Mouse (Mus musculus): ENCODE results near the gene Mafg. TPM values are rescaled to one million over a fixed set of nuclear protein-coding genes. Genes with fewer than 3 reads are reported as not detected.

The Mafg gene
- polyA plus RNA-seq, 1 experiment from 2014 or later: 27.5 TPM

- no peak overlapping the region for H3K27ac ChIP-seq (ENCODE audit: low read depth, low read length)
- peaks cover 16% of the 10 kb centered on the region for H3K27me3 ChIP-seq (ENCODE audit: control insufficient read depth, insufficient read depth, low read length)
- H3K4me3 ChIP-seq (ENCODE audit: low read depth, low read length): no peak overlapping the region
- WGBS: 94% methylated on average over 3 of the region's 3 CpGs
- ATAC-seq (ENCODE audit: insufficient read depth, low FRiP score, low TSS enrichment) (no peak), DNase-seq (ENCODE audit: low spot score) (no peak)
- no peaks in the 10 kb centered on the region for H3K9me3 ChIP-seq (ENCODE audit: control insufficient read depth, low read length)
- H3K4me2 ChIP-seq (ENCODE audit: low read depth): no peak overlapping the region
- no peak overlapping the region for H3K9ac ChIP-seq (ENCODE audit: low read length)
- no peaks in the 10 kb centered on the region for H3K36me3 ChIP-seq (ENCODE audit: control insufficient read depth, insufficient read depth, low read length)
- H3K4me1 ChIP-seq (ENCODE audit: control insufficient read depth, insufficient read depth, low read length): no peaks in the 10 kb centered on the region
These were observed 21.3 kb upstream of the Mafg start for GRCm38 (mm10) chr11:120654741-120655140.

GRCm38 (mm10) chr11:120651872-120652271 lies 18.5 kb upstream of the Mafg start:
- Histone ChIP-seq H3K27me3 (ENCODE audit: control insufficient read depth, insufficient read depth, low read length) (no peaks in the 10 kb centered on the region), H3K4me3 (ENCODE audit: low read depth, low read length) (no peak overlapping the region), H3K9me3 (ENCODE audit: control insufficient read depth, low read length) (no peaks in the 10 kb centered on the region), H3K4me2 (ENCODE audit: low read depth) (no peak overlapping the region), H3K9ac (ENCODE audit: low read length) (no peak overlapping the region), H3K4me1 (ENCODE audit: control insufficient read depth, insufficient read depth, low read length) (peaks cover 7% of the 10 kb centered on the region), H3K27ac (ENCODE audit: low read depth, low read length) (no peak overlapping the region), H3K36me3 (ENCODE audit: control insufficient read depth, insufficient read depth, low read length) (no peaks in the 10 kb centered on the region)
- no peak for ATAC-seq (ENCODE audit: insufficient read depth, low FRiP score, low TSS enrichment)
- 83% methylated on average over 3 of the region's 3 CpGs for WGBS
- DNase-seq (ENCODE audit: low spot score): no peak

DNA sequence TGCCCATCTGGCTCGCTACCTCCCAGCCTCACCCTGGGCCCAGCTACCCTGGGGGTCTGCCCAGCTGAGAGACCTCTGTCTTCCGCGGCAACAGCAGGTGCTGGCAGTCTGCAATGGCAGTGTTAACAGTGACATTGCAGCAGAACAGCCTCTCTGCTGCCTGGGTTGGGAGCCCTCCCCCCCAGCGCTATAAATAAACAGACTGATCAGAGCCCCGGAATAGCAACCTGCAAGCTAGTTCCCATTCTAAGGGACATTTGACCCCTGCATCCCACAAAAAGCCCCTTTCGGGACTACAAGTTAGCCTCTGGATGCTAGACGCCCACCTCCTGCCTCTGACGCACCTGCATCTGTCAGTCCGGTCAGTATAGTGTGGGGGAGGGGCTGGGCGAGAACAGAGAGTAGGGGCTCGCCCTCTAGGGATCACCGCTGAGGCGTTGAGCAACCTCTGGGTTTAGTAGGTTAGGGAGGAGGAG lies 14.6 kb upstream of the Mafg start, which contains the start of gene Myadml2:
Myadml2 (minus strand) TSS at position 158 of the 476 bp plus-strand sequence.
- Histone ChIP-seq H3K4me1 (ENCODE audit: control insufficient read depth, insufficient read depth, low read length) (peaks cover 7% of the 10 kb centered on the region), H3K4me3 (ENCODE audit: low read depth, low read length) (peak within 1 kb of the TSS; percentile 4; the same call in 1 of the 2 replicates), H3K36me3 (ENCODE audit: control insufficient read depth, insufficient read depth, low read length) (no peaks in the 10 kb centered on the region), H3K9me3 (ENCODE audit: control insufficient read depth, low read length) (no peaks in the 10 kb centered on the region), H3K27ac (ENCODE audit: low read depth, low read length) (no peak within 1 kb of the TSS), H3K9ac (ENCODE audit: low read length) (peak within 1 kb of the TSS; percentile 12; the same call in 1 of the 2 replicates), H3K27me3 (ENCODE audit: control insufficient read depth, insufficient read depth, low read length) (no peaks in the 10 kb centered on the region), H3K4me2 (ENCODE audit: low read depth) (peak within 1 kb of the TSS; percentile 40)
- ATAC-seq (ENCODE audit: insufficient read depth, low FRiP score, low TSS enrichment) (no peak), DNase-seq (ENCODE audit: low spot score) (peak; percentile 44)
- WGBS: 2% methylated on average over 13 of the region's 13 CpGs

GRCm38 (mm10) chr11:120647047-120647830 lies 13.8 kb upstream of the Mafg start:
- H3K9ac ChIP-seq (ENCODE audit: low read length): no peak overlapping the region
- H3K9me3 ChIP-seq (ENCODE audit: control insufficient read depth, low read length): no peaks in the 10 kb centered on the region
- 80% methylated on average over 35 of the region's 35 CpGs for WGBS
- H3K27me3 ChIP-seq (ENCODE audit: control insufficient read depth, insufficient read depth, low read length): no peaks in the 10 kb centered on the region
- H3K4me1 ChIP-seq (ENCODE audit: control insufficient read depth, insufficient read depth, low read length): peaks cover 15% of the 10 kb centered on the region
- H3K27ac ChIP-seq (ENCODE audit: low read depth, low read length): no peak overlapping the region
- no peaks in the 10 kb centered on the region; the same call in 1 of the 2 replicates for H3K36me3 ChIP-seq (ENCODE audit: control insufficient read depth, insufficient read depth, low read length)
- no peak overlapping the region for H3K4me3 ChIP-seq (ENCODE audit: low read depth, low read length)
- DNase-seq (ENCODE audit: low spot score) (no peak), ATAC-seq (ENCODE audit: insufficient read depth, low FRiP score, low TSS enrichment) (no peak)
- no peak overlapping the region; the same call in 1 of the 2 replicates for H3K4me2 ChIP-seq (ENCODE audit: low read depth)

DNA sequence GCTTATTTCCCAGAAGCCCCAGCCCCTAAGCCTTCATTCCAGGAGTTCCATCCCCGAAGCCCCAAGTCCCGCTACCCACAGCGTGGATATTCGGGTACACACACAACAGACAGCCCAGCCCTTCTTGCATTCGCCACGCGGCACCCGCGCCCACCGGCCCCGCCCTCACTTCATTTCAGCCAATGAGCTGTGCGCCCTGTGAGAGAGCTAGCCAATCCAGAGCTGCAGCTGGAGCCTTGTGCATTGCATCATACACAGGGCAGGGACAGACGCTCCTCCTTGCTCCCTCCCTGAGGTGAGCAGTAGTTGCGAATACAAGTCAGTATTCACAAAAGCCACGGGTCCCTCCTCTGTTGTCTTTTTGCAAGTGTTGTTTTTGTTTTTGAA lies 10.2 kb upstream of the Mafg start, which contains the start of gene Pycr1:
Pycr1 (minus strand) TSS at position 169 of the 387 bp plus-strand sequence.
- Histone ChIP-seq H3K27ac (ENCODE audit: low read depth, low read length) (no peak within 1 kb of the TSS), H3K9ac (ENCODE audit: low read length) (peak within 1 kb of the TSS; percentile 68)
- ATAC-seq (ENCODE audit: insufficient read depth, low FRiP score, low TSS enrichment): peak; percentile 100

DNA sequence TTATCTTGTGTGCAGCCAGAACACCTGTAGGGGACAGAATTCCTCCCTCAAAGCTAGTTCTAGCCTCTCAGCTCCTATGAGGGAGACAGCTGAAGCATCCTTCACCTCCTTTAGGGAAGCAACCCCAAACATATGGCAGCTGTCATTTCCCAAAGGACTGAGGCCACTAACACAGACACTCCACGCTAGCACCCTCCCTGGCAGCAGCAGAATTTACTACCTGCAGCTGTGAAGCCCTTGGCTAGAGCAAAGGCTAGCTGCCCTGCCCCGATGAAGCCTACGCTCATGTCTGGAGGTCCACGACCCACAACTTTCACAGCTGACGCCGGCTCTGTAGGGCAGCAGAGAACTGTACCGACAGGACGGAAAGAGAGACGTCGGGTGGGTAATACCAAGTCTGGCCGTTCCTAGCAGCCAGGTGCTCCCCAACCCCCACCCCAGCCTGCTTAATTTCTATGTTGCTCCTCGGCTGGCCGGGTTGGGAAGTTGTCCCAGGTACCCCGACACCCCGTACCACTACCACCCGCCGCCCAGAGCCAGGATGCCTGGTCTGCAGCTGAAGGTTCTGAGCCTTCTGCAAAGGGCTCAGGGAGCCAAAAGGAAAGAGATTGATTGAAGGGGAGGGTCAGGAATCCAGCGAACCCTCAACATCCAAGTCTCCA lies 9.7 kb upstream of the Mafg start:
- Histone ChIP-seq H3K27ac (ENCODE audit: low read depth, low read length) (no peak overlapping the region), H3K9ac (ENCODE audit: low read length) (peak overlapping the region; percentile 68), H3K9me3 (ENCODE audit: control insufficient read depth, low read length) (no peaks in the 10 kb centered on the region), H3K4me2 (ENCODE audit: low read depth) (peak overlapping the region; percentile 84), H3K4me3 (ENCODE audit: low read depth, low read length) (peak overlapping the region; percentile 46), H3K4me1 (ENCODE audit: control insufficient read depth, insufficient read depth, low read length) (peaks cover 13% of the 10 kb centered on the region), H3K27me3 (ENCODE audit: control insufficient read depth, insufficient read depth, low read length) (no peaks in the 10 kb centered on the region), H3K36me3 (ENCODE audit: control insufficient read depth, insufficient read depth, low read length) (no peaks in the 10 kb centered on the region; the same call in 1 of the 2 replicates)
- WGBS: 3% methylated on average over 18 of the region's 18 CpGs
- peak; percentile 39 for ATAC-seq (ENCODE audit: insufficient read depth, low FRiP score, low TSS enrichment)
- DNase-seq (ENCODE audit: low spot score): no peak

More for the DNA sequence above, 10.2 kb upstream of the Mafg start, which contains the start of gene Pycr1:
- Histone ChIP-seq H3K9me3 (ENCODE audit: control insufficient read depth, low read length) (no peaks in the 10 kb centered on the region), H3K4me2 (ENCODE audit: low read depth) (peak within 1 kb of the TSS; percentile 84), H3K4me1 (ENCODE audit: control insufficient read depth, insufficient read depth, low read length) (peaks cover 16% of the 10 kb centered on the region), H3K4me3 (ENCODE audit: low read depth, low read length) (peak within 1 kb of the TSS; percentile 46), H3K27me3 (ENCODE audit: control insufficient read depth, insufficient read depth, low read length) (no peaks in the 10 kb centered on the region), H3K36me3 (ENCODE audit: control insufficient read depth, insufficient read depth, low read length) (no peaks in the 10 kb centered on the region; the same call in 1 of the 2 replicates)
- peak; percentile 92 for DNase-seq (ENCODE audit: low spot score)
- WGBS: under 1% methylated on average over 15 of the region's 15 CpGs

DNA sequence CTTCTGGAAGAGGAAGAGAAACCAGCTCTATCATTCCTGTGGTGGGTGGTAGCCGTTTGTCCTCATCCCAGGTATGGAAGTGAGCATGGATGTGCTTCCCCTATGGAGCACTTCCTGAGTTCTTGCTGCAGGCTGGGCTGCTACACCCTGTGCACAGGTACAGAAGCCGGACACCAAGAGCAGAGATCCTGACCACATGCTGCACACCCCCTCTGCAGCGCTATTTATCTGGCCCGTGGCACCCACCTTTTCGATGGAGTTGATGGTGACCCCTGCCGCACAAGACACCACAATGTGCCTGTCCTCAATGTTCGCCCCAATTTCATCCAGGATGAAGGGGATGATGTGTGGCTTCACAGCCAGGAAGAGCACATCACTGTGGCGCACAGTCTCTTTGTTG lies 8.5 kb upstream of the Mafg start:
- H3K9me3 ChIP-seq (ENCODE audit: control insufficient read depth, low read length): no peaks in the 10 kb centered on the region
- H3K27ac ChIP-seq (ENCODE audit: low read depth, low read length): no peak overlapping the region
- H3K27me3 ChIP-seq (ENCODE audit: control insufficient read depth, insufficient read depth, low read length): no peaks in the 10 kb centered on the region
- ATAC-seq (ENCODE audit: insufficient read depth, low FRiP score, low TSS enrichment) (no peak), DNase-seq (ENCODE audit: low spot score) (no peak)
- 78% methylated on average over 8 of the region's 8 CpGs for WGBS
- H3K36me3 ChIP-seq (ENCODE audit: control insufficient read depth, insufficient read depth, low read length): no peaks in the 10 kb centered on the region; the same call in 1 of the 2 replicates
- H3K4me1 ChIP-seq (ENCODE audit: control insufficient read depth, insufficient read depth, low read length): peaks cover 10% of the 10 kb centered on the region
- no peak overlapping the region for H3K4me2 ChIP-seq (ENCODE audit: low read depth)
- no peak overlapping the region for H3K4me3 ChIP-seq (ENCODE audit: low read depth, low read length)
- H3K9ac ChIP-seq (ENCODE audit: low read length): no peak overlapping the region

DNA sequence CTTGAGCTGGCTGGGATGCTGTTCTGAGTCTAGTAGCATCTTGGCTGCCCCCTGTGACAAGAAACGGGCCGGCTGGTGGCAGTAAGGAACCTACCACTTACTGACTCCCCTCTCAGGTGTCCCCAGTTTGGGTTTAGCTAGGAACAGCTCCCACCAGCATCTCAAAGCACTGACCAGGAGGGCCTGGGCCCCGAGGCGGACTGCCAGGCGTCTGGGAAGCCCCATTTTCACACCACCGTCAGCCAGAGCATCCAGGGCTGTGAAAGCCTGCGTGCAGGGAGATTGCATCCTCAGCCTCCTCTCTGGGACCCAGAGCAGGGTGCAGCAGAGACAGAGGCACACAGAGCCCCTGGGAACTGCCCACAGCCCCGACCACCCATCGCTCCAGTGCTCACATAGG lies 7.9 kb upstream of the Mafg start:
- ATAC-seq (ENCODE audit: insufficient read depth, low FRiP score, low TSS enrichment) (no peak), DNase-seq (ENCODE audit: low spot score) (no peak)
- no peak overlapping the region for H3K4me2 ChIP-seq (ENCODE audit: low read depth)
- peaks cover 10% of the 10 kb centered on the region for H3K4me1 ChIP-seq (ENCODE audit: control insufficient read depth, insufficient read depth, low read length)
- no peaks in the 10 kb centered on the region for H3K9me3 ChIP-seq (ENCODE audit: control insufficient read depth, low read length)
- H3K27me3 ChIP-seq (ENCODE audit: control insufficient read depth, insufficient read depth, low read length): no peaks in the 10 kb centered on the region
- no peak overlapping the region for H3K27ac ChIP-seq (ENCODE audit: low read depth, low read length)
- WGBS: 60% methylated on average over 9 of the region's 9 CpGs
- H3K36me3 ChIP-seq (ENCODE audit: control insufficient read depth, insufficient read depth, low read length): no peaks in the 10 kb centered on the region; the same call in 1 of the 2 replicates
- peak overlapping the region; percentile 22; the same call in 1 of the 2 replicates for H3K9ac ChIP-seq (ENCODE audit: low read length)
- no peak overlapping the region for H3K4me3 ChIP-seq (ENCODE audit: low read depth, low read length)
